Mouse (Mus musculus) G1E (cell line): ENCODE results near the gene Shroom1. TPM values are rescaled to one million over a fixed set of nuclear protein-coding genes. Genes with fewer than 3 reads are reported as not detected.
A peak's percentile ranks its signal among the peaks of the same experiment; 100 is the strongest.

Source experiments
- ATAC-seq: 2 replicates; pipeline ENCODE4 v1.8.0; 2016; ENCODE audit warnings: mild to moderate bottlenecking; ENCODE audit not compliant: insufficient number of reproducible peaks, poor library complexity, low FRiP score, severe bottlenecking; ENCODE audit errors: extremely low read depth
- DNase-seq: peaks from one replicate; pipeline ENCODE4 v3.0.0; 2012; ENCODE audit warnings: low spot score
- H3K27me3 ChIP-seq: 2 replicates; pipeline ENCODE4 v1.6.1; 2012; ENCODE audit warnings: mild to moderate bottlenecking, low read length, inconsistent platforms; ENCODE audit not compliant: insufficient read depth
- H3K36me3 ChIP-seq: replicated peaks from 2 replicates; pipeline ENCODE3; 2012; ENCODE audit warnings: mild to moderate bottlenecking, inconsistent platforms
- H3K4me1 ChIP-seq: 2 replicates; pipeline ENCODE4 v1.6.1; 2012; ENCODE audit warnings: low read depth, low read length, inconsistent platforms, mixed read lengths; ENCODE audit not compliant: insufficient read depth
- H3K4me3 ChIP-seq: 2 replicates; pipeline ENCODE4 v1.5.1; 2012; ENCODE audit warnings: low read depth, mild to moderate bottlenecking, inconsistent platforms, low read length, moderate library complexity, mixed read lengths
- H3K9me3 ChIP-seq: replicated peaks from 2 replicates; pipeline ENCODE4 v1.6.1; 2012; ENCODE audit warnings: inconsistent platforms
- CTCF ChIP-seq: IDR thresholded peaks from 2 replicates; pipeline ENCODE4 v1.5.1; 2012; ENCODE audit warnings: low read depth, low read length, inconsistent platforms, mixed read lengths
- GATA1 ChIP-seq: IDR thresholded peaks from 2 replicates; pipeline ENCODE4 v1.6.1; 2012; ENCODE audit warnings: borderline replicate concordance, low read length, inconsistent platforms, mixed read lengths
- GATA2 ChIP-seq: IDR thresholded peaks from 2 replicates; pipeline ENCODE4 v1.6.1; 2012; ENCODE audit warnings: low read depth, low read length, inconsistent platforms, borderline replicate concordance
- POLR2AphosphoS5 ChIP-seq: IDR thresholded peaks from 2 replicates; pipeline ENCODE4 v1.6.1; 2012; ENCODE audit warnings: low read depth, low read length, inconsistent platforms; ENCODE audit not compliant: insufficient replicate concordance
- TAL1 ChIP-seq: conservative IDR thresholded peaks from 2 replicates; pipeline ENCODE4 v1.6.1; 2012; ENCODE audit warnings: low read depth, low read length, inconsistent platforms, mixed read lengths
- polyA plus RNA-seq: library from polyadenylated mRNA; stranded (reverse); fragments of >175 nt; gene quantifications from 2 replicates; pipeline ENCODE4 v1.2.3, GENCODE M21; 2012
- total RNA-seq, 2 experiments: library from RNA; stranded (forward) in 1 of 2; stranded (reverse) in 1 of 2; fragments of 200-1000 nt in 1 of 2; fragments of >200 nt in 1 of 2; fragmentation: Nextera tagmentation in 1 of 2; gene quantifications; 2 replicates each; pipeline ENCODE4 v1.2.3; 2014 to 2017

Gene Shroom1
- total and polyA plus RNA-seq, 3 experiments: 0.11 TPM; not detected in 2

- TF ChIP-seq POLR2AphosphoS5 (no peak), CTCF (no peak), TAL1 (peak; percentile 30; the same call in 1 of the 2 replicates)
- Histone ChIP-seq H3K4me3 (no peak overlapping the region), H3K36me3 (no peaks in the 10 kb centered on the region), H3K9me3 (peaks cover 8% of the 10 kb centered on the region), H3K27me3 (peaks cover 62% of the 10 kb centered on the region), H3K4me1 (peaks cover 29% of the 10 kb centered on the region)
- DNase-seq (peak; percentile 52), ATAC-seq (peak; percentile 63)
Measured at GRCm38 (mm10) chr11:53461727-53462126, 4.7 kb downstream of the Shroom1 start.

- Histone ChIP-seq H3K9me3 (peaks cover 8% of the 10 kb centered on the region), H3K4me3 (peak overlapping the region; percentile 17; the same call in 1 of the 2 replicates), H3K27me3 (peaks cover 58% of the 10 kb centered on the region), H3K36me3 (no peaks in the 10 kb centered on the region), H3K4me1 (peaks cover 27% of the 10 kb centered on the region)
- ATAC-seq: no peak
- no peak for DNase-seq
- no peak for TF ChIP-seq GATA2
- no peak for TF ChIP-seq CTCF
- no peak for TF ChIP-seq GATA1
- TF ChIP-seq POLR2AphosphoS5: no peak
- TF ChIP-seq TAL1: no peak
Measured at GRCm38 (mm10) chr11:53463551-53464424, 6.8 kb downstream of the Shroom1 start.

- peaks cover 8% of the 10 kb centered on the region for H3K9me3 ChIP-seq
- H3K27me3 ChIP-seq: peaks cover 71% of the 10 kb centered on the region
- H3K4me3 ChIP-seq: peak overlapping the region; percentile 48; the same call in 1 of the 2 replicates
- TF ChIP-seq POLR2AphosphoS5 (no peak), CTCF (peak; percentile 26; the same call in 1 of the 2 replicates), GATA2 (no peak)
- no peaks in the 10 kb centered on the region for H3K36me3 ChIP-seq
- ATAC-seq (no peak), DNase-seq (no peak)
- H3K4me1 ChIP-seq: peaks cover 44% of the 10 kb centered on the region
Measured at GRCm38 (mm10) chr11:53466231-53466971, 9.4 kb downstream of the Shroom1 start.

GRCm38 (mm10) chr11:53469294-53469967 lies 12.4 kb downstream of the Shroom1 start:
- H3K4me1 ChIP-seq: peaks cover 43% of the 10 kb centered on the region
- no peak overlapping the region for H3K4me3 ChIP-seq
- peaks cover 69% of the 10 kb centered on the region for H3K27me3 ChIP-seq
- TF ChIP-seq POLR2AphosphoS5: no peak
- no peak for TF ChIP-seq TAL1
- TF ChIP-seq GATA1: no peak
- no peak for TF ChIP-seq GATA2
- no peak for TF ChIP-seq CTCF
- ATAC-seq: no peak
- no peaks in the 10 kb centered on the region for H3K9me3 ChIP-seq
- H3K36me3 ChIP-seq: no peaks in the 10 kb centered on the region
- no peak for DNase-seq

- ATAC-seq (no peak), DNase-seq (peak; percentile 73)
- Histone ChIP-seq H3K4me1 (peaks cover 43% of the 10 kb centered on the region), H3K27me3 (peaks cover 65% of the 10 kb centered on the region), H3K36me3 (no peaks in the 10 kb centered on the region), H3K9me3 (no peaks in the 10 kb centered on the region), H3K4me3 (peak within 1 kb of the TSS; percentile 46; the same call in 1 of the 2 replicates)
- TF ChIP-seq CTCF (peak; percentile 88), TAL1 (no peak)
Measured at GRCm38 (mm10) chr11:53469968-53470695, 13.1 kb downstream of the Shroom1 start, which contains the start of gene Gm9837. Gene Gm9837, minus strand, starts transcription at chr11:53470479.

- Histone ChIP-seq H3K9me3 (no peaks in the 10 kb centered on the region), H3K4me3 (no peak overlapping the region), H3K4me1 (peaks cover 33% of the 10 kb centered on the region), H3K36me3 (no peaks in the 10 kb centered on the region), H3K27me3 (peaks cover 44% of the 10 kb centered on the region)
- TF ChIP-seq GATA2: no peak
- no peak for TF ChIP-seq TAL1
- no peak for TF ChIP-seq POLR2AphosphoS5
- no peak for TF ChIP-seq GATA1
- no peak for TF ChIP-seq CTCF
- no peak for ATAC-seq
- DNase-seq: no peak
Measured at GRCm38 (mm10) chr11:53472709-53473108, 15.7 kb downstream of the Shroom1 start.
